Mouse (Mus musculus): ENCODE measurements around the gene Mark3. TPM values are rescaled to one million over a fixed set of nuclear protein-coding genes. Genes with fewer than 3 reads are reported as not detected.

The Mark3 gene
- total and polyA plus RNA-seq, 3 experiments, result 34.3 to 51.2 (median 40.2) TPM

DNA sequence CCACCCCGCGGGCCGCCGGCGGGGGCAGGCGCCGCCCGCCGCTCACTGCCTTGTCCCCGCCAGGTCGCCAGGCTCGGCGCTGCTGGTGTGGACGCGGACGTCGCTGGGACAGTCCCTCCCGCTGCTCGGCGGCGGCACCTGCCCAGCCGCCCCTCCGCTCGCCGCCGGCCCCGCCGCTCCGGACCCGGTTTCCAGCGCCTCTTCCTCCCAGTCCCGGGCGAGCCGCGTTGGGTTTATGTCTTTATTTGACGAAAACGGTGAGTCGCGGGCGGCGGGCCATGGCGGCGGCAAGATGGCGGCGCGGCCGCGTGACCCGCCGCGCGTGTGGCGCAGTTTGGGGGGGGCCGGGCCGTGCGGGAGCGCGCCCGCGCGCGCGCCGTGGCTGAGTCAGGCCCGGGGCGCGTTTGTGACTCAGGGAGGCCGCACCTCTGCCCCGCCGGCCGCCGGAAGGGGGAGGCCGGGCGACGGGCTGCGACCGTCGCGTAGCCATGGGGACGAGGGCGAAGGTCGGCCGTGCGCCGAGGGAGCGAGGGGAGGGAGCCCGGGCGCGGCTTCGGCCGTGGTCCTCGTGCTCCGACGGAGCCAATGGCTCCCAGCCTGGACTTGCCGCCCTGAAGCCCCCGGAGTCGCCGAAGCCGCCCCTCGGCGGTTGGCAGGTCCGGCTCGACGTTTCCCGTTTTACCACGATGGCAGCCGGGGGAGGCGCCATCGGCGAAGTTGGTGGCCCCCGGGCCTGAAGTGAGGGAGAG, 35.9 kb upstream of the Mark3 start:
- dilution Hi-C loops (cut with MboI; ENCODE audit: extremely low pct_ligation_motif_present, extremely low pct_unique_long_range_greater_than_20kb, low sequenced_read_pairs), result no loop called here
- H3K4me1 ChIP-seq (ENCODE audit: control insufficient read depth in 1 of 2, insufficient read depth in 2 of 2), result peaks cover 7 to 54% of the 10 kb centered on the region in 2 experiments
- H3K4me2 ChIP-seq (ENCODE audit: insufficient read depth, low read depth, poor library complexity, severe bottlenecking), result peak overlapping the region; percentile 67; the same call in 1 of the 2 replicates
- peaks cover 38% of the 10 kb centered on the region for H3K79me2 ChIP-seq (replicated peaks; ENCODE audit: control insufficient read depth, extremely low read depth, insufficient read depth, poor library complexity, severe bottlenecking)
- TF ChIP-seq MAX (IDR thresholded peaks at IDR 0.05; ENCODE audit: low read length), result peak; percentile 22; the same call in 1 of the 2 replicates
- TF ChIP-seq MEF2A (IDR thresholded peaks at IDR 0.05; ENCODE audit: borderline replicate concordance, low read depth, low read length), result no peak
- TF ChIP-seq SMC3 (IDR thresholded peaks at IDR 0.05; ENCODE audit: low read depth, low read length), result no peak
- no peak for TF ChIP-seq PAX5 (IDR thresholded peaks at IDR 0.05; ENCODE audit: low read length)
- peak; percentile 49; the same call in 1 of the 2 replicates for TF ChIP-seq SIN3A (IDR thresholded peaks at IDR 0.05; ENCODE audit: low read length)
- no peak for TF ChIP-seq JUN (IDR thresholded peaks at IDR 0.05; ENCODE audit: insufficient read depth, low read depth, low read length)
- TF ChIP-seq ZNF384 (IDR thresholded peaks at IDR 0.05; ENCODE audit: low read depth, low read length), result no peak
- TF ChIP-seq NELFE (IDR thresholded peaks at IDR 0.05; ENCODE audit: low read depth, low read length), result no peak
- no peak for TF ChIP-seq TBP (conservative IDR thresholded peaks at IDR 0.05; ENCODE audit: low read depth, low read length)
- no peak for TF ChIP-seq USF2 (conservative IDR thresholded peaks at IDR 0.05; ENCODE audit: low read depth, low read length)
- TF ChIP-seq BHLHE40 (IDR thresholded peaks at IDR 0.05; ENCODE audit: low read depth, low read length), result peak; percentile 29; the same call in 1 of the 2 replicates
- TF ChIP-seq UBTF (IDR thresholded peaks at IDR 0.05; ENCODE audit: low read depth, low read length), result no peak
- no peak for TF ChIP-seq E2F4 (IDR thresholded peaks at IDR 0.05; ENCODE audit: insufficient replicate concordance, low read depth, low read length)
- no peak for TF ChIP-seq POLR2AphosphoS2 (IDR thresholded peaks at IDR 0.05; ENCODE audit: low read depth, low read length)
- no peak for TF ChIP-seq HCFC1 (IDR thresholded peaks at IDR 0.05; ENCODE audit: low read depth, low read length)
- TF ChIP-seq EP300 (IDR thresholded peaks at IDR 0.05; ENCODE audit: low read length), result no peak
- peak; percentile 69 for TF ChIP-seq NRF1 (IDR thresholded peaks at IDR 0.05; ENCODE audit: low read depth, low read length)
- no peak for TF ChIP-seq CTCF (conservative IDR thresholded peaks at IDR 0.05 in 1 of 2, IDR thresholded peaks at IDR 0.05 in 1 of 2; ENCODE audit: low read depth in 2 of 2, low read length in 2 of 2)
- peak; percentile 54 for TF ChIP-seq USF1 (IDR thresholded peaks at IDR 0.05; ENCODE audit: low read depth, low read length)
- H3K27me3 ChIP-seq (replicated peaks), result no peaks in the 10 kb centered on the region
- DNase-seq (ENCODE audit: extremely low read depth), result peak; percentile 46
- in situ Hi-C loops (cut with MboI; ENCODE audit: low pct_ligation_motif_present, low pct_unique_long_range_greater_than_20kb, low sequenced_read_pairs), result no loop called here
- H3K36me3 ChIP-seq (replicated peaks in 1 of 2; ENCODE audit: control insufficient read depth in 1 of 2, insufficient read depth in 1 of 2, low read length in 1 of 2), result peaks cover 34 to 47% of the 10 kb centered on the region in 2 experiments
- H3K4me3 ChIP-seq (replicated peaks in 1 of 3; ENCODE audit: low read depth in 2 of 3, low read length in 2 of 3, poor library complexity in 1 of 3), result peak overlapping the region; percentile 71 to 95 (median 73)
- no peaks in the 10 kb centered on the region for H3K9me3 ChIP-seq (replicated peaks; ENCODE audit: low read length)
- H3K27ac ChIP-seq (ENCODE audit: insufficient read depth, low read depth), result peak overlapping the region; percentile 80
- peak overlapping the region; percentile 93 for H3K9ac ChIP-seq (ENCODE audit: insufficient read depth, low read depth)

DNA sequence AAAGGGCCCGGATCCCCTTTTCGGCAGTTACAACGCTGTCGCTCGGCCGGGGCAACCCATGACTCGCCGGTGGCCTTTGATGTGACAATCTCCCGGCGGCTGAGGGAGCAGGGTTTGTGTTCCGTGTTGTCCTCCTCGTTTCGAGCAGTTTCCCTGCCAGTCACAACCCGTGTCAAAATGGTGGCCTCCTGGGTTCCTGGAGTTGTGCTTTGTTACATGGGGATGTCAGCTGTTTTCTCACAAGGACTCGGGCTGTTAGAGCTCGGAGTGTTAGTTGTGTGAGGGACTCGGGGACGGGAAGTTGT, 35.3 kb upstream of the Mark3 start:
- H3K27me3 ChIP-seq (replicated peaks), result no peaks in the 10 kb centered on the region

More for the DNA sequence above, 35.3 kb upstream of the Mark3 start:
- no peak for DNase-seq (ENCODE audit: extremely low read depth)
- dilution Hi-C loops (cut with MboI; ENCODE audit: extremely low pct_ligation_motif_present, extremely low pct_unique_long_range_greater_than_20kb, low sequenced_read_pairs), result no loop called here
- H3K27ac ChIP-seq (ENCODE audit: insufficient read depth, low read depth), result peak overlapping the region; percentile 34; the same call in 1 of the 2 replicates
- H3K9me3 ChIP-seq (replicated peaks; ENCODE audit: low read length), result no peaks in the 10 kb centered on the region
- H3K79me2 ChIP-seq (replicated peaks; ENCODE audit: control insufficient read depth, extremely low read depth, insufficient read depth, poor library complexity, severe bottlenecking), result peaks cover 43% of the 10 kb centered on the region
- TF ChIP-seq GABPA (IDR thresholded peaks at IDR 0.05; ENCODE audit: insufficient replicate concordance, low read depth, low read length) (no peak), SIN3A (IDR thresholded peaks at IDR 0.05; ENCODE audit: low read length) (no peak), POLR2A (IDR thresholded peaks at IDR 0.05; ENCODE audit: low read depth, low read length) (no peak), EP300 (IDR thresholded peaks at IDR 0.05; ENCODE audit: low read length) (no peak), ELF1 (IDR thresholded peaks at IDR 0.05; ENCODE audit: low read depth, low read length) (no peak), POLR2AphosphoS2 (IDR thresholded peaks at IDR 0.05; ENCODE audit: low read depth, low read length) (peak; percentile 88; the same call in 1 of the 2 replicates)
- H3K4me3 ChIP-seq (replicated peaks in 1 of 3; ENCODE audit: low read depth in 2 of 3, low read length in 2 of 3, poor library complexity in 1 of 3), result peak overlapping the region; percentile 71 to 95 (median 73)
- H3K4me2 ChIP-seq (ENCODE audit: insufficient read depth, low read depth, poor library complexity, severe bottlenecking), result peak overlapping the region; percentile 67; the same call in 1 of the 2 replicates
- in situ Hi-C loops (cut with MboI; ENCODE audit: low pct_ligation_motif_present, low pct_unique_long_range_greater_than_20kb, low sequenced_read_pairs), result no loop called here
- peak overlapping the region; percentile 93 for H3K9ac ChIP-seq (ENCODE audit: insufficient read depth, low read depth)
- peaks cover 7 to 51% of the 10 kb centered on the region in 2 experiments for H3K4me1 ChIP-seq (ENCODE audit: control insufficient read depth in 1 of 2, insufficient read depth in 2 of 2)
- H3K36me3 ChIP-seq (replicated peaks in 1 of 2; ENCODE audit: control insufficient read depth in 1 of 2, insufficient read depth in 1 of 2, low read length in 1 of 2), result peaks cover 39 to 52% of the 10 kb centered on the region in 2 experiments
